Mouse (Mus musculus) C2C12 (cell line): ENCODE measurements around the gene Depp1. TPM values are rescaled to one million over a fixed set of nuclear protein-coding genes. Genes with fewer than 3 reads are reported as not detected.
A peak's percentile ranks its signal among the peaks of the same experiment; 100 is the strongest.

Source experiments
- H3K27me3 ChIP-seq: one replicate; pipeline ENCODE4 v1.6.1; 2011; ENCODE audit not compliant: control insufficient read depth, insufficient read depth, insufficient read length
- H3K36me3 ChIP-seq: one replicate; pipeline ENCODE4 v1.6.1; 2011; ENCODE audit not compliant: control insufficient read depth, insufficient read depth
- H3K4me3 ChIP-seq: one replicate; pipeline ENCODE4 v1.5.1; 2011; ENCODE audit warnings: mild to moderate bottlenecking, control low read depth; ENCODE audit not compliant: poor library complexity, insufficient read depth, severe bottlenecking
- H3K79me2 ChIP-seq: one replicate; pipeline ENCODE4 v1.6.1; 2011; ENCODE audit not compliant: control insufficient read depth, insufficient read depth
- H3K79me3 ChIP-seq: one replicate; pipeline ENCODE4 v1.6.1; 2011; ENCODE audit warnings: low read depth, control low read depth
- H3ac ChIP-seq: one replicate; pipeline ENCODE3; 2011; ENCODE audit warnings: low read depth; ENCODE audit not compliant: control insufficient read depth, insufficient read length
- CEBPB ChIP-seq: IDR thresholded peaks from one replicate; pipeline ENCODE4 v1.6.1; 2011; ENCODE audit warnings: low read depth, mild to moderate bottlenecking, control low read depth, moderate library complexity
- CTCF ChIP-seq: IDR thresholded peaks from one replicate; pipeline ENCODE4 v1.5.1; 2011; ENCODE audit not compliant: control insufficient read depth, insufficient read depth, insufficient read length
- FOSL1 ChIP-seq: IDR thresholded peaks from one replicate; pipeline ENCODE4 v1.8.0; 2011; ENCODE audit warnings: mild to moderate bottlenecking, low read length; ENCODE audit not compliant: poor library complexity, insufficient read depth, severe bottlenecking
- MAX ChIP-seq: IDR thresholded peaks from one replicate; pipeline ENCODE4 v1.6.1; 2011; ENCODE audit warnings: mild to moderate bottlenecking, control low read depth
- MYOD1 ChIP-seq: IDR thresholded peaks from one replicate; pipeline ENCODE4 v1.6.1; 2011; ENCODE audit warnings: low read depth; ENCODE audit not compliant: control insufficient read depth, insufficient read length
- MYOG ChIP-seq: IDR thresholded peaks from one replicate; pipeline ENCODE4 v1.6.1; 2011; ENCODE audit not compliant: control insufficient read depth, insufficient read length; ENCODE audit errors: extremely low read depth
- USF1 ChIP-seq: IDR thresholded peaks from one replicate; pipeline ENCODE4 v1.6.1; 2011; ENCODE audit warnings: low read depth, mild to moderate bottlenecking, control low read depth, moderate library complexity
- polyA plus RNA-seq: library from polyadenylated mRNA; unstranded; fragments of >200 nt; fragmentation: generic; extraction: Trizol; gene quantifications from one replicate; pipeline ENCODE4 v1.2.1, GENCODE M21; 2012; ENCODE audit warnings: missing spikeins

Depp1 gene
- polyA plus RNA-seq, 1 experiment, result 0.46 TPM

GRCm38 (mm10) chr6:116653191-116653590 is 2.8 kb downstream of the Depp1 start:
- TF ChIP-seq CEBPB, result no peak
- TF ChIP-seq MYOG, result no peak
- no peak for TF ChIP-seq CTCF
- TF ChIP-seq USF1, result no peak
- no peak for TF ChIP-seq FOSL1
- TF ChIP-seq MYOD1, result no peak
- no peak for TF ChIP-seq MAX
- Histone ChIP-seq H3K79me2 (no peaks in the 10 kb centered on the region), H3K27me3 (no peaks in the 10 kb centered on the region), H3ac (no peak overlapping the region), H3K79me3 (no peaks in the 10 kb centered on the region), H3K36me3 (no peaks in the 10 kb centered on the region), H3K4me3 (no peak overlapping the region)

- no peaks in the 10 kb centered on the region for H3K79me2 ChIP-seq
- H3K4me3 ChIP-seq, result no peak overlapping the region
- H3K27me3 ChIP-seq, result no peaks in the 10 kb centered on the region
- H3K79me3 ChIP-seq, result no peaks in the 10 kb centered on the region
- no peaks in the 10 kb centered on the region for H3K36me3 ChIP-seq
- no peak overlapping the region for H3ac ChIP-seq
- TF ChIP-seq CTCF (no peak), USF1 (no peak), MYOD1 (no peak), CEBPB (no peak), MYOG (no peak), FOSL1 (no peak), MAX (no peak)
These were observed 3.5 kb downstream of the Depp1 start for GRCm38 (mm10) chr6:116653684-116654454.

GRCm38 (mm10) chr6:116663364-116663763 is 13.0 kb downstream of the Depp1 start:
- no peaks in the 10 kb centered on the region for H3K79me2 ChIP-seq
- H3K36me3 ChIP-seq, result no peaks in the 10 kb centered on the region
- H3K4me3 ChIP-seq, result no peak overlapping the region
- H3K27me3 ChIP-seq, result no peaks in the 10 kb centered on the region
- H3ac ChIP-seq, result no peak overlapping the region
- TF ChIP-seq FOSL1 (no peak), USF1 (no peak), MYOG (no peak), CTCF (no peak), MYOD1 (no peak)
- no peaks in the 10 kb centered on the region for H3K79me3 ChIP-seq

GRCm38 (mm10) chr6:116664031-116664430 is 13.6 kb downstream of the Depp1 start:
- H3K79me3 ChIP-seq, result no peaks in the 10 kb centered on the region
- H3K27me3 ChIP-seq, result no peaks in the 10 kb centered on the region
- no peaks in the 10 kb centered on the region for H3K36me3 ChIP-seq
- no peaks in the 10 kb centered on the region for H3K79me2 ChIP-seq
- H3K4me3 ChIP-seq, result no peak overlapping the region
- TF ChIP-seq FOSL1 (no peak), CTCF (no peak), USF1 (no peak), MAX (no peak), MYOG (no peak), MYOD1 (no peak), CEBPB (no peak)
- H3ac ChIP-seq, result no peak overlapping the region

GRCm38 (mm10) chr6:116664830-116665229 is 14.4 kb downstream of the Depp1 start:
- no peak for TF ChIP-seq CTCF
- TF ChIP-seq MYOG, result no peak
- TF ChIP-seq MAX, result no peak
- no peak for TF ChIP-seq MYOD1
- no peak for TF ChIP-seq USF1
- no peak for TF ChIP-seq CEBPB
- Histone ChIP-seq H3K27me3 (no peaks in the 10 kb centered on the region), H3K79me2 (no peaks in the 10 kb centered on the region), H3K79me3 (no peaks in the 10 kb centered on the region), H3K36me3 (no peaks in the 10 kb centered on the region), H3K4me3 (no peak overlapping the region), H3ac (no peak overlapping the region)

- H3K79me2 ChIP-seq, result no peaks in the 10 kb centered on the region
- H3K4me3 ChIP-seq, result no peak overlapping the region
These were observed 15.8 kb downstream of the Depp1 start for GRCm38 (mm10) chr6:116666085-116666750.

More at GRCm38 (mm10) chr6:116666085-116666750, 15.8 kb downstream of the Depp1 start:
- TF ChIP-seq CEBPB (peak; percentile 30), MYOD1 (no peak)
- H3ac ChIP-seq, result no peak overlapping the region
- no peaks in the 10 kb centered on the region for H3K36me3 ChIP-seq
- H3K27me3 ChIP-seq, result no peaks in the 10 kb centered on the region
- no peaks in the 10 kb centered on the region for H3K79me3 ChIP-seq
